Mouse (Mus musculus): ENCODE measurements around the gene Rnaseh2b.

DNA sequence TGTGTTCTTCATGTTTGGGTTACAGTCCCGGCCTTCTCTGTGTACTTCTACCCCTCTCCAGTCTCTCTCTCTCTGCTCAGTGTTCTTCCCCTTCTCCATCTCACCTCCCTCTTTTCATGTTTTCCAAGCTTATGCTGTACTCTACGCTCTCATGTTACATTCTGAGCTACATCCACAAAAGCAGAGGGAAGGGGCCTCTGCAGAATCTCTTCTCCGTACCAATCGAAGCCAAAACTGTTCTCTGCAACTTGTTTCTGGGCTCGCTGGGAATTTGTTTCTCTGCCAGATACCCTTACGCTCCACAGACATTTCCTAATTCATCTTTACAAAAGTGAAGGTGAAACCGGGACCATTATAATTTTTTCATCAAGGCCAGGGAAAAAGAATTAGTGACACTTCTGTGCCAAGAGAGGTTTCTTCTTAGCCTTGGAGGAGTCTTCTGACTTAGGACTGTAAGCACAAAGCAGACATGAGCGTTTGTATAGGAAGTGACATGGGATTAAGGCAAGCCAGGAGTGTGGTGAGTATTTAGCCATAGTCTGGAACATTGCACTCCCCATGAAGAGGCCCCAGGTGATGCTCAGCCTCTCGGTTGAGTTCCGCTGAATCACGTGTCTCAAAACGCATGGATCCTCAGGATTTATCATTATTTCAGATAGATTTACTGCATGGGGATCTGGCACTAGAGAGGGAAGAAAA, 21.5 kb upstream of the Rnaseh2b start:
- TF ChIP-seq HCFC1 (IDR thresholded peaks at IDR 0.05; ENCODE audit: low read depth, low read length) = no peak
- TF ChIP-seq POLR2A (IDR thresholded peaks at IDR 0.05; ENCODE audit: low read depth, low read length) = no peak
- TF ChIP-seq ELF1 (IDR thresholded peaks at IDR 0.05; ENCODE audit: low read depth, low read length) = no peak
- no peak for TF ChIP-seq MYC (IDR thresholded peaks at IDR 0.05; ENCODE audit: low read depth, low read length)
- no peak for TF ChIP-seq EP300 (IDR thresholded peaks at IDR 0.05; ENCODE audit: low read length)
- TF ChIP-seq TCF12 (IDR thresholded peaks at IDR 0.05; ENCODE audit: low read depth, low read length) = no peak
- TF ChIP-seq IRF4 (IDR thresholded peaks at IDR 0.05; ENCODE audit: low read depth, low read length) = no peak
- TF ChIP-seq BHLHE40 (IDR thresholded peaks at IDR 0.05; ENCODE audit: low read depth, low read length) = no peak
- no peak for TF ChIP-seq PAX5 (IDR thresholded peaks at IDR 0.05; ENCODE audit: low read length)
